Mouse (Mus musculus): ENCODE measurements around the gene B3gat1. TPM values are rescaled to one million over a fixed set of nuclear protein-coding genes. Genes with fewer than 3 reads are reported as not detected.
A peak's percentile ranks its signal among the peaks of the same experiment; 100 is the strongest.

Gene B3gat1
- polyA plus RNA-seq, 1 experiment from 2014 or later = 26.0 TPM

- H3K27me3 ChIP-seq (replicated peaks; ENCODE audit: control insufficient read depth, insufficient read depth, low read length) = no peaks in the 10 kb centered on the region
- H3K9me3 ChIP-seq (replicated peaks; ENCODE audit: control insufficient read depth, low read length) = no peaks in the 10 kb centered on the region
- ATAC-seq (peak; percentile 90), DNase-seq (ENCODE audit: low spot score) (peak; percentile 83)
- H3K4me2 ChIP-seq (ENCODE audit: low read length) = no peak overlapping the region
- 36% methylated on average over 9 of the region's 9 CpGs for WGBS
- peaks cover 3% of the 10 kb centered on the region; the same call in 1 of the 2 replicates for H3K4me1 ChIP-seq (ENCODE audit: control insufficient read depth, insufficient read depth, low read length)
- H3K36me3 ChIP-seq (ENCODE audit: control insufficient read depth, insufficient read depth, low read length) = peaks cover 21% of the 10 kb centered on the region
- H3K4me3 ChIP-seq (ENCODE audit: low read depth, low read length) = no peak overlapping the region
- H3K27ac ChIP-seq (ENCODE audit: low read depth, low read length) = no peak overlapping the region
- H3K9ac ChIP-seq (ENCODE audit: low read length) = no peak overlapping the region
Observed at GRCm38 (mm10) chr9:26760081-26760480, 26.6 kb downstream of the B3gat1 start.

GRCm38 (mm10) chr9:26760576-26760975, 27.0 kb downstream of the B3gat1 start:
- Histone ChIP-seq H3K9ac (ENCODE audit: low read length) (no peak overlapping the region), H3K27me3 (replicated peaks; ENCODE audit: control insufficient read depth, insufficient read depth, low read length) (no peaks in the 10 kb centered on the region), H3K9me3 (replicated peaks; ENCODE audit: control insufficient read depth, low read length) (no peaks in the 10 kb centered on the region), H3K4me3 (ENCODE audit: low read depth, low read length) (no peak overlapping the region), H3K36me3 (ENCODE audit: control insufficient read depth, insufficient read depth, low read length) (peaks cover 19% of the 10 kb centered on the region), H3K4me1 (ENCODE audit: control insufficient read depth, insufficient read depth, low read length) (peaks cover 3% of the 10 kb centered on the region; the same call in 1 of the 2 replicates), H3K27ac (ENCODE audit: low read depth, low read length) (no peak overlapping the region), H3K4me2 (ENCODE audit: low read length) (no peak overlapping the region)
- WGBS = 77% methylated on average over 5 of the region's 5 CpGs
- ATAC-seq = no peak
- no peak for DNase-seq (ENCODE audit: low spot score)

GRCm38 (mm10) chr9:26762477-26762876, 28.9 kb downstream of the B3gat1 start:
- no peak for ATAC-seq
- no peak overlapping the region for H3K27ac ChIP-seq (ENCODE audit: low read depth, low read length)
- H3K36me3 ChIP-seq (ENCODE audit: control insufficient read depth, insufficient read depth, low read length) = 0 out of 2 replicates have a peak, but pooled peaks cover 6% of the 10 kb centered on the region
- H3K27me3 ChIP-seq (replicated peaks; ENCODE audit: control insufficient read depth, insufficient read depth, low read length) = no peaks in the 10 kb centered on the region
- DNase-seq (ENCODE audit: low spot score) = no peak
- H3K9me3 ChIP-seq (replicated peaks; ENCODE audit: control insufficient read depth, low read length) = no peaks in the 10 kb centered on the region
- H3K4me2 ChIP-seq (ENCODE audit: low read length) = no peak overlapping the region
- no peak overlapping the region for H3K9ac ChIP-seq (ENCODE audit: low read length)
- WGBS = 87% methylated on average over 6 of the region's 6 CpGs
- peaks cover 3% of the 10 kb centered on the region; the same call in 1 of the 2 replicates for H3K4me1 ChIP-seq (ENCODE audit: control insufficient read depth, insufficient read depth, low read length)
- no peak overlapping the region for H3K4me3 ChIP-seq (ENCODE audit: low read depth, low read length)

GRCm38 (mm10) chr9:26768181-26768580, 34.7 kb downstream of the B3gat1 start:
- H3K36me3 ChIP-seq (ENCODE audit: control insufficient read depth, insufficient read depth, low read length) = no peaks in the 10 kb centered on the region
- DNase-seq (ENCODE audit: low spot score) (no peak), ATAC-seq (no peak)
- H3K4me3 ChIP-seq (ENCODE audit: low read depth, low read length) = no peak overlapping the region
- 89% methylated on average over 3 of the region's 3 CpGs for WGBS
- no peak overlapping the region for H3K4me2 ChIP-seq (ENCODE audit: low read length)
- H3K9me3 ChIP-seq (replicated peaks; ENCODE audit: control insufficient read depth, low read length) = no peaks in the 10 kb centered on the region
- H3K27me3 ChIP-seq (replicated peaks; ENCODE audit: control insufficient read depth, insufficient read depth, low read length) = no peaks in the 10 kb centered on the region
- H3K9ac ChIP-seq (ENCODE audit: low read length) = no peak overlapping the region
- H3K27ac ChIP-seq (ENCODE audit: low read depth, low read length) = no peak overlapping the region
- no peaks in the 10 kb centered on the region for H3K4me1 ChIP-seq (ENCODE audit: control insufficient read depth, insufficient read depth, low read length)

- no peak overlapping the region for H3K9ac ChIP-seq (ENCODE audit: low read length)
- H3K36me3 ChIP-seq (ENCODE audit: control insufficient read depth, insufficient read depth, low read length) = no peaks in the 10 kb centered on the region
- WGBS = 82% methylated on average over 2 of the region's 2 CpGs
- H3K4me2 ChIP-seq (ENCODE audit: low read length) = no peak overlapping the region
- no peaks in the 10 kb centered on the region for H3K9me3 ChIP-seq (replicated peaks; ENCODE audit: control insufficient read depth, low read length)
- H3K27ac ChIP-seq (ENCODE audit: low read depth, low read length) = no peak overlapping the region
- ATAC-seq (no peak; the same call in 1 of the 2 replicates), DNase-seq (ENCODE audit: low spot score) (no peak)
- no peak overlapping the region for H3K4me3 ChIP-seq (ENCODE audit: low read depth, low read length)
- no peaks in the 10 kb centered on the region for H3K27me3 ChIP-seq (replicated peaks; ENCODE audit: control insufficient read depth, insufficient read depth, low read length)
- H3K4me1 ChIP-seq (ENCODE audit: control insufficient read depth, insufficient read depth, low read length) = no peaks in the 10 kb centered on the region
Observed at GRCm38 (mm10) chr9:26775700-26776099, 42.2 kb downstream of the B3gat1 start.

GRCm38 (mm10) chr9:26776122-26776902, 42.8 kb downstream of the B3gat1 start:
- H3K36me3 ChIP-seq (ENCODE audit: control insufficient read depth, insufficient read depth, low read length) = no peaks in the 10 kb centered on the region
- no peaks in the 10 kb centered on the region for H3K27me3 ChIP-seq (replicated peaks; ENCODE audit: control insufficient read depth, insufficient read depth, low read length)
- H3K27ac ChIP-seq (ENCODE audit: low read depth, low read length) = no peak overlapping the region
- H3K4me1 ChIP-seq (ENCODE audit: control insufficient read depth, insufficient read depth, low read length) = no peaks in the 10 kb centered on the region
- H3K4me3 ChIP-seq (ENCODE audit: low read depth, low read length) = no peak overlapping the region
- WGBS = 63% methylated on average over 6 of the region's 6 CpGs
- no peak overlapping the region for H3K4me2 ChIP-seq (ENCODE audit: low read length)
- DNase-seq (ENCODE audit: low spot score) (peak; percentile 90), ATAC-seq (peak; percentile 84)
- no peaks in the 10 kb centered on the region for H3K9me3 ChIP-seq (replicated peaks; ENCODE audit: control insufficient read depth, low read length)
- H3K9ac ChIP-seq (ENCODE audit: low read length) = no peak overlapping the region

- no peaks in the 10 kb centered on the region for H3K4me1 ChIP-seq (ENCODE audit: control insufficient read depth, insufficient read depth, low read length)
- no peak overlapping the region for H3K9ac ChIP-seq (ENCODE audit: low read length)
- WGBS = 93% methylated on average over 7 of the region's 7 CpGs
- ATAC-seq (no peak), DNase-seq (ENCODE audit: low spot score) (no peak)
- no peaks in the 10 kb centered on the region for H3K36me3 ChIP-seq (ENCODE audit: control insufficient read depth, insufficient read depth, low read length)
- no peak overlapping the region for H3K27ac ChIP-seq (ENCODE audit: low read depth, low read length)
- H3K9me3 ChIP-seq (replicated peaks; ENCODE audit: control insufficient read depth, low read length) = no peaks in the 10 kb centered on the region
- no peak overlapping the region for H3K4me3 ChIP-seq (ENCODE audit: low read depth, low read length)
- H3K27me3 ChIP-seq (replicated peaks; ENCODE audit: control insufficient read depth, insufficient read depth, low read length) = no peaks in the 10 kb centered on the region
- H3K4me2 ChIP-seq (ENCODE audit: low read length) = no peak overlapping the region
Observed at GRCm38 (mm10) chr9:26778421-26778820, 44.9 kb downstream of the B3gat1 start.

GRCm38 (mm10) chr9:26783414-26783975, 50.0 kb downstream of the B3gat1 start:
- Histone ChIP-seq H3K27me3 (replicated peaks; ENCODE audit: control insufficient read depth, insufficient read depth, low read length) (no peaks in the 10 kb centered on the region), H3K4me2 (ENCODE audit: low read length) (no peak overlapping the region), H3K9ac (ENCODE audit: low read length) (no peak overlapping the region), H3K9me3 (replicated peaks; ENCODE audit: control insufficient read depth, low read length) (no peaks in the 10 kb centered on the region), H3K4me1 (ENCODE audit: control insufficient read depth, insufficient read depth, low read length) (no peaks in the 10 kb centered on the region), H3K27ac (ENCODE audit: low read depth, low read length) (no peak overlapping the region), H3K4me3 (ENCODE audit: low read depth, low read length) (no peak overlapping the region), H3K36me3 (ENCODE audit: control insufficient read depth, insufficient read depth, low read length) (no peaks in the 10 kb centered on the region)
- ATAC-seq (peak; percentile 54; the same call in 1 of the 2 replicates), DNase-seq (ENCODE audit: low spot score) (peak; percentile 24)
- 64% methylated on average over 7 of the region's 7 CpGs for WGBS

GRCm38 (mm10) chr9:26792829-26793228, 59.3 kb downstream of the B3gat1 start:
- no peak overlapping the region for H3K9ac ChIP-seq (ENCODE audit: low read length)
- WGBS = 70% methylated on average over 3 of the region's 3 CpGs
- H3K4me1 ChIP-seq (ENCODE audit: control insufficient read depth, insufficient read depth, low read length) = no peaks in the 10 kb centered on the region
- H3K27me3 ChIP-seq (replicated peaks; ENCODE audit: control insufficient read depth, insufficient read depth, low read length) = no peaks in the 10 kb centered on the region
- DNase-seq (ENCODE audit: low spot score) (no peak), ATAC-seq (no peak)
- no peak overlapping the region for H3K27ac ChIP-seq (ENCODE audit: low read depth, low read length)
- H3K4me3 ChIP-seq (ENCODE audit: low read depth, low read length) = no peak overlapping the region
- no peaks in the 10 kb centered on the region for H3K9me3 ChIP-seq (replicated peaks; ENCODE audit: control insufficient read depth, low read length)
- H3K4me2 ChIP-seq (ENCODE audit: low read length) = no peak overlapping the region
- no peaks in the 10 kb centered on the region for H3K36me3 ChIP-seq (ENCODE audit: control insufficient read depth, insufficient read depth, low read length)

Measured in forebrain, embryonic 14.5 days (tissue).